Mouse (Mus musculus) hindbrain, postnatal 0 days (tissue): ENCODE data around the gene Sema4c. TPM values are rescaled to one million over a fixed set of nuclear protein-coding genes. Genes with fewer than 3 reads are reported as not detected.

Experiments used
- ATAC-seq: fragments of 200-750 bp; cut with Nextera tagmentation; 2 replicates; pipeline ENCODE4 v1.8.0; 2017; ENCODE audit warnings: mild to moderate bottlenecking, moderate TSS enrichment, moderate library complexity
- DNase-seq: peaks from one replicate; pipeline ENCODE4 v3.0.0-alpha.2; 2015; ENCODE audit warnings: low spot score
- H3K27ac ChIP-seq: fragments of 300-500 bp; sonication (generic); 2 replicates; pipeline ENCODE4 v1.5.1; 2014; ENCODE audit warnings: mild to moderate bottlenecking
- H3K27me3 ChIP-seq: fragments of 300-500 bp; sonication (generic); 2 replicates; pipeline ENCODE4 v1.6.1; 2014; ENCODE audit warnings: low read length, mixed read lengths; ENCODE audit not compliant: insufficient read depth
- H3K36me3 ChIP-seq: fragments of 300-500 bp; sonication (generic); 2 replicates; pipeline ENCODE4 v1.6.1; 2014; ENCODE audit warnings: low read length, mixed read lengths; ENCODE audit not compliant: insufficient read depth
- H3K4me1 ChIP-seq: fragments of 300-500 bp; sonication (generic); 2 replicates; pipeline ENCODE4 v1.6.1; 2014; ENCODE audit warnings: antibody characterized with exemption, low read length, mixed read lengths; ENCODE audit not compliant: insufficient read depth
- H3K4me2 ChIP-seq: fragments of 300-500 bp; sonication (generic); 2 replicates; pipeline ENCODE4 v1.6.1; 2014; ENCODE audit warnings: low read depth, mild to moderate bottlenecking, low read length, moderate library complexity, mixed read lengths
- H3K4me3 ChIP-seq: fragments of 300-500 bp; sonication (generic); 2 replicates; pipeline ENCODE4 v1.5.1; 2014; ENCODE audit warnings: low read length
- H3K9ac ChIP-seq: fragments of 300-500 bp; sonication (generic); replicated peaks from 2 replicates; pipeline ENCODE4 v1.6.1; 2014; ENCODE audit warnings: mild to moderate bottlenecking, low read length, moderate library complexity, mixed read lengths
- H3K9me3 ChIP-seq: fragments of 300-500 bp; sonication (generic); 2 replicates; pipeline ENCODE4 v1.6.1; 2016; ENCODE audit warnings: low read length, mixed read lengths
- CTCF ChIP-seq: IDR thresholded peaks from 2 replicates; pipeline ENCODE4 v1.5.1; 2016; ENCODE audit warnings: antibody characterized with exemption, control low read depth, low read depth
- WGBS: fragments of 180-500 bp; shearing (Covaris S2); extraction: QIAGEN DNeasy Blood & Tissue Kit; methylation state at CpG from one replicate; pipeline ENCODE4 v1.1.7; 2014; 5-methylcytosine and 5-hydroxymethylcytosine counted together
- polyA plus RNA-seq: library from polyadenylated mRNA; unstranded; fragments of >200 nt; fragmentation: Nextera tagmentation; extraction: Ambion mirVana; gene quantifications from 2 replicates; pipeline ENCODE4 v1.2.1, GENCODE M21; 2015
- total RNA-seq: library from RNA; depleted of rRNA; stranded (reverse); fragments of >200 nt; gene quantifications from 2 replicates; pipeline ENCODE4 v1.2.3, GENCODE M21; 2014

The Sema4c gene
- total and polyA plus RNA-seq, 2 experiments from 2014 or later: 14.4 to 32.3 TPM

GRCm38 (mm10) chr1:36546888-36547471, 11.2 kb downstream of the Sema4c start, which contains the start of gene Ankrd39:
Ankrd39 (minus strand) TSS chr1:36547445.
- H3K36me3 ChIP-seq: peaks cover 38% of the 10 kb centered on the region
- peak; percentile 97 for ATAC-seq
- peak within 1 kb of the TSS; percentile 52 for H3K4me3 ChIP-seq
- H3K27ac ChIP-seq: peak within 1 kb of the TSS; percentile 70
- H3K4me2 ChIP-seq: peak within 1 kb of the TSS; percentile 64
- under 1% methylated on average over 43 of the region's 43 CpGs for WGBS
- no peaks in the 10 kb centered on the region for H3K27me3 ChIP-seq
- peak; percentile 99 for DNase-seq
- peaks cover 13% of the 10 kb centered on the region for H3K4me1 ChIP-seq
- TF ChIP-seq CTCF: peak; percentile 100
- H3K9ac ChIP-seq: peak within 1 kb of the TSS; percentile 72
- no peaks in the 10 kb centered on the region for H3K9me3 ChIP-seq

- no peak for ATAC-seq
- Histone ChIP-seq H3K9me3 (no peaks in the 10 kb centered on the region), H3K27me3 (no peaks in the 10 kb centered on the region), H3K36me3 (peaks cover 28% of the 10 kb centered on the region), H3K4me2 (peak overlapping the region; percentile 64), H3K27ac (0 out of 2 replicates have a peak overlapping the region, but pooled peaks have one; percentile 70), H3K4me1 (peaks cover 13% of the 10 kb centered on the region), H3K4me3 (peak overlapping the region; percentile 52), H3K9ac (peak overlapping the region; percentile 72; the same call in 1 of the 2 replicates)
- DNase-seq: no peak
- TF ChIP-seq CTCF: peak; percentile 37; the same call in 1 of the 2 replicates
- 64% methylated on average over 19 of the region's 19 CpGs for WGBS
Measured at GRCm38 (mm10) chr1:36545845-36546600, 12.1 kb downstream of the Sema4c start.

GRCm38 (mm10) chr1:36545382-36545781, 12.8 kb downstream of the Sema4c start:
- Histone ChIP-seq H3K4me2 (no peak overlapping the region), H3K9ac (no peak overlapping the region), H3K4me3 (no peak overlapping the region), H3K9me3 (no peaks in the 10 kb centered on the region), H3K36me3 (peaks cover 26% of the 10 kb centered on the region), H3K4me1 (peaks cover 13% of the 10 kb centered on the region), H3K27ac (no peak overlapping the region), H3K27me3 (no peaks in the 10 kb centered on the region)
- 83% methylated on average over 2 of the region's 2 CpGs for WGBS
- TF ChIP-seq CTCF: no peak
- no peak for ATAC-seq
- DNase-seq: no peak

GRCm38 (mm10) chr1:36542925-36543324, 15.2 kb downstream of the Sema4c start:
- ATAC-seq: no peak
- H3K36me3 ChIP-seq: peaks cover 21% of the 10 kb centered on the region; the same call in 1 of the 2 replicates
- H3K4me3 ChIP-seq: no peak overlapping the region
- 90% methylated on average over 9 of the region's 9 CpGs for WGBS
- H3K4me2 ChIP-seq: no peak overlapping the region
- no peak overlapping the region for H3K9ac ChIP-seq
- peaks cover 13% of the 10 kb centered on the region for H3K4me1 ChIP-seq
- no peak overlapping the region for H3K27ac ChIP-seq
- H3K27me3 ChIP-seq: no peaks in the 10 kb centered on the region
- no peaks in the 10 kb centered on the region for H3K9me3 ChIP-seq
- TF ChIP-seq CTCF: no peak
- DNase-seq: no peak

GRCm38 (mm10) chr1:36541844-36542243, 16.3 kb downstream of the Sema4c start:
- H3K4me3 ChIP-seq: no peak overlapping the region
- 69% methylated on average over 16 of the region's 16 CpGs for WGBS
- H3K36me3 ChIP-seq: peaks cover 24% of the 10 kb centered on the region; the same call in 1 of the 2 replicates
- H3K27me3 ChIP-seq: no peaks in the 10 kb centered on the region
- peaks cover 7% of the 10 kb centered on the region; the same call in 1 of the 2 replicates for H3K4me1 ChIP-seq
- H3K4me2 ChIP-seq: no peak overlapping the region
- no peak for TF ChIP-seq CTCF
- H3K9me3 ChIP-seq: no peaks in the 10 kb centered on the region
- no peak overlapping the region for H3K27ac ChIP-seq
- DNase-seq (no peak), ATAC-seq (no peak)
- H3K9ac ChIP-seq: no peak overlapping the region

GRCm38 (mm10) chr1:36540807-36541206, 17.3 kb downstream of the Sema4c start:
- no peak for TF ChIP-seq CTCF
- H3K4me2 ChIP-seq: no peak overlapping the region
- WGBS: 84% methylated on average over 12 of the region's 12 CpGs

More at GRCm38 (mm10) chr1:36540807-36541206, 17.3 kb downstream of the Sema4c start:
- no peaks in the 10 kb centered on the region for H3K4me1 ChIP-seq
- no peak overlapping the region for H3K27ac ChIP-seq
- H3K27me3 ChIP-seq: no peaks in the 10 kb centered on the region
- H3K9ac ChIP-seq: no peak overlapping the region
- H3K36me3 ChIP-seq: peaks cover 24% of the 10 kb centered on the region; the same call in 1 of the 2 replicates
- no peak for ATAC-seq
- no peaks in the 10 kb centered on the region for H3K9me3 ChIP-seq
- no peak overlapping the region for H3K4me3 ChIP-seq
- DNase-seq: no peak
